9 mouse cellular contexts compared by ENCODE assay signal in genomic region chr19:57586172-57586571, GRCm38 (mm10). TPM values are rescaled to one million over a fixed set of nuclear protein-coding genes. Genes with fewer than 3 reads are reported as not detected.
DNase-seq lines count a peak whose midpoint lies in the region; ATAC-seq and TF ChIP-seq lines count a peak whose summit lies in the region.
"Had no signal": no experiment of that assay in that cellular context is flagged by ENCODE, and none has a peak within 500 bp of the region (broad histone marks: within the 10 kb centered on the region; RNA-seq: fewer than 3 reads in every experiment).

No protein-coding gene starts in this region.

- H3K4me2 ChIP-seq in lung, embryonic 15.5 days, result peak overlapping the region; percentile 29; the same call in 1 of the 2 replicates
- no peak overlapping the region for H3K4me2 ChIP-seq in lung, postnatal 0 days (replicated peaks; ENCODE audit: low read depth, low read length)
- H3K4me2 ChIP-seq in intestine, embryonic 14.5 days (ENCODE audit: low read length), result peak overlapping the region; percentile 36

- DNase-seq in heart, embryonic 10.5 days (ENCODE audit: low spot score), result no peak
- no peak for DNase-seq in heart, postnatal 14 days
- DNase-seq in lung, postnatal 0 days (ENCODE audit: low spot score), result no peak
- peak; percentile 56 for DNase-seq in intestine, embryonic 14.5 days (ENCODE audit: low spot score)
- peak; percentile 20 for DNase-seq in thymus, postnatal 25 days
- no peak for DNase-seq in urinary bladder, postnatal 10 days (ENCODE audit: low spot score)
- no peak for DNase-seq in right cerebral cortex, postnatal 4 days

- TF ChIP-seq EP300 in lung, postnatal 0 days (IDR thresholded peaks at IDR 0.05), result no peak

- no peaks in the 10 kb centered on the region for H3K36me3 ChIP-seq in heart, embryonic 10.5 days
- no peaks in the 10 kb centered on the region for H3K36me3 ChIP-seq in lung, embryonic 15.5 days
- H3K36me3 ChIP-seq in lung, postnatal 0 days (ENCODE audit: insufficient read depth, low read length), result no peaks in the 10 kb centered on the region
- H3K36me3 ChIP-seq in intestine, embryonic 14.5 days (ENCODE audit: control insufficient read depth, insufficient read depth, low read length), result no peaks in the 10 kb centered on the region

- WGBS in heart, embryonic 10.5 days, result 19% methylated on average over 10 of the region's 10 CpGs
- WGBS in lung, embryonic 15.5 days, result 11% methylated on average over 10 of the region's 10 CpGs
- WGBS in lung, postnatal 0 days, result 13% methylated on average over 10 of the region's 10 CpGs
- 8% methylated on average over 10 of the region's 10 CpGs for WGBS in intestine, embryonic 14.5 days

- 0 out of 2 replicates have a peak overlapping the region, but pooled peaks have one; percentile 9 for H3K4me3 ChIP-seq in heart, embryonic 10.5 days
- H3K4me3 ChIP-seq in lung, embryonic 15.5 days, result no peak overlapping the region
- H3K4me3 ChIP-seq in lung, postnatal 0 days (ENCODE audit: low read depth, low read length), result no peak overlapping the region
- H3K4me3 ChIP-seq in intestine, embryonic 14.5 days (ENCODE audit: low read depth, low read length), result no peak overlapping the region
- H3K4me3 ChIP-seq: left cerebral cortex, adult 2 months had no signal

- peaks cover 15% of the 10 kb centered on the region for H3K4me1 ChIP-seq in heart, embryonic 10.5 days
- H3K4me1 ChIP-seq in lung, embryonic 15.5 days, result peaks cover 7% of the 10 kb centered on the region
- no peaks in the 10 kb centered on the region for H3K4me1 ChIP-seq in lung, postnatal 0 days (ENCODE audit: insufficient read depth, low read depth, low read length)
- H3K4me1 ChIP-seq in intestine, embryonic 14.5 days (replicated peaks; ENCODE audit: control insufficient read depth, insufficient read depth, low read length), result peaks cover 15% of the 10 kb centered on the region

- no peak overlapping the region for H3K9ac ChIP-seq in lung, embryonic 15.5 days
- H3K9ac ChIP-seq in lung, postnatal 0 days (replicated peaks; ENCODE audit: low read depth), result no peak overlapping the region
- H3K9ac ChIP-seq in intestine, embryonic 14.5 days (ENCODE audit: low read length), result no peak overlapping the region

- intact Hi-C loops in heart, postnatal 14 days (cut with DNase I), result no loop called here

- H3K9me3 ChIP-seq in heart, embryonic 10.5 days, result no peaks in the 10 kb centered on the region
- no peaks in the 10 kb centered on the region for H3K9me3 ChIP-seq in lung, embryonic 15.5 days
- H3K9me3 ChIP-seq in lung, postnatal 0 days (ENCODE audit: low read length), result no peaks in the 10 kb centered on the region
- H3K9me3 ChIP-seq in intestine, embryonic 14.5 days (ENCODE audit: control insufficient read depth, low read length), result no peaks in the 10 kb centered on the region

- peak overlapping the region; percentile 50 for H3K27ac ChIP-seq in heart, embryonic 10.5 days
- H3K27ac ChIP-seq in lung, embryonic 15.5 days, result no peak overlapping the region
- H3K27ac ChIP-seq in lung, postnatal 0 days (ENCODE audit: low read length), result no peak overlapping the region
- peak overlapping the region; percentile 9; the same call in 1 of the 2 replicates for H3K27ac ChIP-seq in intestine, embryonic 14.5 days (ENCODE audit: low read depth)
- H3K27ac ChIP-seq: left cerebral cortex, adult 2 months had no signal

- no peak for TF ChIP-seq CTCF in lung, postnatal 0 days (IDR thresholded peaks at IDR 0.05)

- 0 out of 2 replicates have a peak, but pooled peaks have one; percentile 39 for ATAC-seq in lung, embryonic 15.5 days (ENCODE audit: borderline replicate concordance, extremely low read depth, low FRiP score, low TSS enrichment)
- ATAC-seq in lung, postnatal 0 days, result no peak
- peak; percentile 60; the same call in 1 of the 2 replicates for ATAC-seq in intestine, embryonic 14.5 days (replicated peaks; ENCODE audit: low FRiP score, low TSS enrichment, low read depth)

- no peaks in the 10 kb centered on the region for H3K27me3 ChIP-seq in heart, embryonic 10.5 days (ENCODE audit: insufficient read depth, poor library complexity, severe bottlenecking)
- H3K27me3 ChIP-seq in lung, embryonic 15.5 days, result no peaks in the 10 kb centered on the region
- no peaks in the 10 kb centered on the region for H3K27me3 ChIP-seq in lung, postnatal 0 days (replicated peaks; ENCODE audit: insufficient read depth, low read length)
- no peaks in the 10 kb centered on the region for H3K27me3 ChIP-seq in intestine, embryonic 14.5 days (replicated peaks; ENCODE audit: control insufficient read depth, insufficient read depth, low read length)

RNA-seq across cellular contexts. Expression of gene Atrnl1, which starts 24.7 kb away (rescaled TPM):
- polyA plus RNA-seq in heart, embryonic 10.5 days (2016; fragmentation: Nextera tagmentation; extraction: Ambion mirVana), result 3.2 and 5.1 TPM in 2 replicates
- 10 to 100 TPM; 19.2 to 21.5 TPM for total RNA-seq in heart, postnatal 14 days (2021)
- 5.3 and 5.6 TPM in 2 replicates for polyA plus RNA-seq in lung, embryonic 15.5 days (2015; fragmentation: Nextera tagmentation; extraction: Ambion mirVana)
- 4.5 and 5.2 TPM in 2 replicates for polyA plus RNA-seq in lung, postnatal 0 days (2015; fragmentation: Nextera tagmentation; extraction: Ambion mirVana)
- polyA plus RNA-seq in intestine, embryonic 14.5 days (2014; fragmentation: Nextera tagmentation; extraction: Ambion mirVana), result 7.4 and 9.3 TPM in 2 replicates

Comparison
In these comparisons a context has a peak if more than half of its experiments do, and no peak if none do; other contexts are left out.
1. DNase-seq: peak in intestine, embryonic 14.5 days (single experiment) and thymus, postnatal 25 days (single experiment); none in heart, embryonic 10.5 days (single experiment), heart, postnatal 14 days (0 of 2), lung, postnatal 0 days (single experiment), urinary bladder, postnatal 10 days (single experiment) and right cerebral cortex, postnatal 4 days (single experiment).
2. H3K27ac ChIP-seq: peak in heart, embryonic 10.5 days (single experiment) and intestine, embryonic 14.5 days (single experiment); none in lung, embryonic 15.5 days (single experiment) and lung, postnatal 0 days (single experiment).